Mouse (Mus musculus) cortical plate, adult 2 months (tissue): Measurements from ENCODE around the gene Hist1h2bc.

Experiments
- CTCF ChIP-seq: fragments of 200-500 bp; IDR thresholded peaks from 2 replicates; pipeline ENCODE4 v1.5.1; 2011; ENCODE audit warnings: mild to moderate bottlenecking, control low read depth, low read length; ENCODE audit not compliant: insufficient read depth; ENCODE audit errors: extremely low read depth
- POLR2A ChIP-seq: fragments of 200-500 bp; IDR thresholded peaks from 2 replicates; pipeline ENCODE4 v1.6.1; 2011; ENCODE audit warnings: mild to moderate bottlenecking, low read length, control low read depth; ENCODE audit not compliant: insufficient read depth; ENCODE audit errors: extremely low read depth

DNA sequence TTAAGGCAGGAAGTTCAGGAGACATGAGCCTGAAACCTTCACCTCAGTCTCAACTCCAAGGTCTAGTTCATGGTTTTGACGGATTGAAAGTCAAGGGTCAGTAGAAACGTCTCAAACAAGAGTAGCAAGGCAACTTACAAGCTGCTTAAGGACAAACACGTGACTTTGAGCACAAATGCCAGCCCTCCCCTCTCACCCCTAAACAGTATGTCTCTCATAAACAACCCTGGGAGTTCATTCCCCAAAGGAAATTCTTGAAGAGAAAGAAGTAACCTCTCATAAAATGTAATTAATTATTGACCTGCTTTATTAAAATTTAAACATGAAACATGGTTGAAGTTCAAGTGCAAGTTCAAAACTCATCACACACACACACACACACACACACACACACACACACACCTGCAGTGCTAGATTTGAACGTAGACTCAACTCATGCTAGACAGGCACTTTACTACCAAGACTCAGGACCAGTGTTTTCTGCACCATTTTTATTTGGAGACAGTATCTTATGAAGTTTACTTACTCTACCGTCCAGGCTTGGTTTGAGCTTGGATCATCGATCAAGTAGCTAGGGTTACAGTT, 9.9 kb downstream of the Hist1h2bc start:
- TF ChIP-seq POLR2A (no peak), CTCF (no peak)
